Mouse (Mus musculus): ENCODE results near the gene Nrip1. TPM values are rescaled to one million over a fixed set of nuclear protein-coding genes. Genes with fewer than 3 reads are reported as not detected.

Nrip1 gene
- total RNA-seq (2023): 12.6 and 13.1 TPM in 2 replicates

GRCm38 (mm10) chr16:76373671-76374091, at the start of gene Nrip1:
Nrip1 (minus strand) TSS chr16:76373827.

